Mouse (Mus musculus): ENCODE data around the gene Arl5b. TPM values are rescaled to one million over a fixed set of nuclear protein-coding genes. Genes with fewer than 3 reads are reported as not detected.

Gene Arl5b
- 10 to 100 TPM; 26.6 to 35.0 TPM for total RNA-seq (2021)
- long read RNA-seq, experiment 1, full-length matches to known transcripts, result 3 of 6 reads
- long read RNA-seq, experiment 1, partial matches to known transcripts, result 0 of 6 reads
- long read RNA-seq, experiment 1, other reads (novel, unspliced or antisense), result 3 of 6 reads
- long read RNA-seq, experiment 2, partial matches to known transcripts, result 0 of 4 reads
- long read RNA-seq, experiment 2, other reads (novel, unspliced or antisense), result 4 of 4 reads

DNA sequence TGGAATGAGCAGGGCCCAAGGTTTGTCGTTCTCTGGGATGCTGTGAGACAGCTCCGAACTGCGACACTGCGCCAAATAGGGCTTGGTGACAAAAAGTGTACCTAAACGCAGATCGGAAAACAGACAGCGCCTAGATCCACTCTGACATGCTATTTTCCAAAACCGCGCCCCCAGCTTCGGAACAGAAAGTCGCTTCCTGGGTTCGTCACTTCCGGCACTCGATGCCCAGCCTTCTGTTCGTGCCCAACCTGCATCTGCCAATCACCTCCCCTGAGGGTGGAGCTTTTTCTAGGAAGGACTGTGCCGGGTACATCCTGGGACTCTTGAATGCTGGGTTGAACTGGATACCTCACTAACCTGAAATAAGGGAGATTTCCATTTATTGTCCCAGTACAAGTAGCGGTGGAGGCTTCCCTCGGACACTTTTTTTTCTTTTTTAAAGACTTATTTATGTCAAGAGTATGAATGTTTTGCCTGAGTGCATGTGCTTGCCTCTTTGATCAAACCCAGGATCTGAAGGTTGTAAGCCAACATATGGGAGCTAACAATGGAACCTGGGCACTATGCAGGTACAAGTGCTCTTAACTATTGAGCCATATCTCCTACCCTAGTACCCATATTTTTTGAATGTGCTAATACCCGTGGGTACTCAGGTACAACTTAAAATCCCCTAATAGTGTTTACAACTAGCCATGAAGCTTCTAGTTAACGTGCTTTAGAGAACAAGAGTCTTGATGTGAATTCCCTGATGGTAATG, at the start of gene Arl5b:
Arl5b (plus strand) TSS at position 279 of the 757 bp plus-strand sequence.
- DNase-seq (ENCODE audit: low spot score in 2 of 2), result peak; percentile 94 to 95

DNA sequence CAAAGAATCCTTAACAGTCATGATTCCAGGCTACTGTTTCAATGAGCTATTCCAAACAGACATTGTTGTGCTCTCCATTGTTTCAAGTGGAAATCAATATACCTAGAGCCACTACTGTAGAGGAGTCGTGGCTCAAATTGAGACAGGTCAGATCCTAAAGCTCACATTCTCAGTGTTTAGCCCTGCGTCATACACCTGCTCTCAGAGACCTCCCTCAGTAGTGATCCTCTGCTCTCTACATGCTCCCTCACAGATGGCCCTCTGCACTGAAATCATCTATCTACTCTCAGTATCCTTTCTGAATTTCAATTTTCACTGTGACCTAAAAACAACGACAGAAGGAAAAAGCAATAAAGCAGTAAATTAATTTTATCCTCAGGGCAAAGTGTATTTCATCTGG, 41.7 kb upstream of the Arl5b start:
- no peak for DNase-seq (ENCODE audit: low spot score in 2 of 2)

DNA sequence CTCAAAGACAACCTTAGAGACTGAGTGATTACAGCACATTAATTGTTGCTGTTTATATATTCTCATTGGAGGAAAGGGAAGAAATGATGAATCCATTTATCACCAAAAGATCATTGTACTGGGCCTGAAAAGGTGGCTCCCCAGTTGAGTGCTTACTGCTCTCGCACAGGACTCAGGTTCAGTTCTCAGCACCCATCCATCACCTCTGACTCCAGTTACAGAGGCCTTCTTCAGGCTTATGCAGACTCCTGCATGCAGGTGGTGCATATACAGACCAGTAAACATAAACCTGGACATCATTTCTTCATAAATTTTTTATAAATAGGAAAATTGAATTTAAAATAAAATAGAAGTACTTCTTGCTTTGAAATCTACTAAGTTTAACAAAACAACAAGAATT, 41.1 kb upstream of the Arl5b start:
- no peak for DNase-seq (ENCODE audit: low spot score in 2 of 2)

DNA sequence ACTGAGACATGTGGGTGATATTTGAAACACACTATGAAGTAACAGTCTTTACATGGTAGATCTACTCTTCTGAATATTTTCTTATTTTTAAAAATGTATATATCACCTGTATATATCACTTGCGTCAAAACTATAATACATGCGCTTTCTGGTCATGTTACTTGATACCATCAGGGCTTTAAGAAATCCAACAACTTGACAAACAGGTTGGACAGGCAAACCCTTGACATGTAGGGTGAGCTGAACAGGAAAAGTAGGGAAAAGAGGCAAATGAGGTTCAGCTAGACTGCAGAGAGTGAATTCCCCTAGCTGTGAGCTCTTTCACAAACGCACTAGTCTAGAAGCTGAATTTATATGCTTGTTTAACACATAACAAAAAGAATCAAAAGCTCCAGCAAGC, 22.4 kb upstream of the Arl5b start:
- no peak for DNase-seq (ENCODE audit: low spot score in 2 of 2)

DNA sequence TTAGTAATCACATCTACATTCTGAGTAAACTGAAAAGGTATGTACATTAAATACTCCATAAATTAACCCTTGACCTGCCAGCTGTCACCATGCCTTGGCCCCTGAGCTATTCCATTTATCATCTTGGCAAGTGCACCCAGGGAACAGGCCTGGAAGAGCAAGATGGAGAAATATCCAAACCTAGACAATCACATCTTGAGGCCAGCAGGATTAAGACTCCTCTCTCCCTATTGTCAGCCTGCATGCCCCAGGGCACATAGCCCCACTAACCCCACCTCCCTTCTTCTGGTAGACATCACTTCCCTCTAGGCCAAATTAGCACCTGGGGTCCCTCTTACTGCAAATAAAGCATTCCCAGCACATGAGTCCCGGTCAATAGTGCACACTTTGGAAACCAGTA, 21.4 kb upstream of the Arl5b start:
- no peak for DNase-seq (ENCODE audit: low spot score in 2 of 2)

DNA sequence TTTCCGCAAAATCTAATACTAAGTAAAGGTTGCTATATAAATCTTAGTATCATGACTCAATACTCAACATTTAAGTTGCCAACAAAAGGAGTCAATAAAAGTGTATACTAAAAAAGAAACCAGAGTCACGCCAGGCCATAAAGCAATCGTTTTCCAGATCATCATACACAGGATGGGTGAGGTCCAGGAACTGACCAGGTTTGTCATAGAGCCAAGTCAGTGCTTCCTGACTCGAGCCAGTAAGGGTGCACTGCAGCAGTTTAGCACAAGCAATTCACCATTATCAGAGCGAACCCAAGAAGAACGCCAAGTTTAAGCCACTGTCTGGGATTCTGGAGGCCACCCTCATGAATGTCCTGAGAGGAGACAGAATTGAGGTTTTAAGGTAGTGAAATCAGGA, 10.5 kb upstream of the Arl5b start:
- DNase-seq (ENCODE audit: low spot score in 2 of 2), result no peak

DNA sequence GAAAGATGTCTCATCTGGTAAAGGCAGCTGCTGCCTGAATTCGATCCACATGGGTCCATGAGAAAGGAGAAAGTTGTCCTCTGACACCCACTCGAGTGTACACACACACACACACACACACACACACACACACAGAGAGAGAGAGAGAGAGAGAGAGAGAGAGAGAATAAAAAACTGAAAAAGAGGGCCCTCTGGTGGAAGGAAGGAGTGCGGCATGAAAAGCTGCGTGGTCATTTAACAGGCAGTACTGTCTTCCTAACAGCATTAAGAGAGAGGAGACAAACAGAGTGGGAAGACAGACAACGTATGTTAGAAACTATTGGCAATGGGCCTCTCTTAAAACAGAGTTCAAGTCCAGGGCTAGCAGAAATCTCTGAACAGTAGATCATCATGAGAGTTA, 8.9 kb upstream of the Arl5b start:
- no peak for DNase-seq (ENCODE audit: low spot score in 2 of 2)

DNA sequence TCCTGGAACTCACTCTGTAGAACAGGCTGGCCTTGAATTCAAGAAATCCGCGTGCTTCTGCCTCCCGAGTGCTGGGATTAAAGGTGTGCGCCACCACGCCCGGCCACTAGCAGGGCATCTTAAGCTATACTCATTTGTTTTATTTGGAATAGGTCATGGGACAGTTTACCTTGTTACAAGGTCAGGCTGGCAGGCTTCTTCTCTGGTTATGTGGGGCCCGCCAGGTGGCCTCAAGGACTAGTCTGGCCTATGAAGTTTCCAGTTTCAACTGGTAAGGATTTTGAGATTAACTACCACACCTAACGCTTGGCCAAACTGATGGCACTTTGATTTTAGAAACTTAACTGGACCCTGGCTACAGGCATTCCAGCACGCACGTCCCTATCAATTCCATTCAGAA, 5.3 kb downstream of the Arl5b start:
- DNase-seq (ENCODE audit: low spot score in 2 of 2), result no peak

DNA sequence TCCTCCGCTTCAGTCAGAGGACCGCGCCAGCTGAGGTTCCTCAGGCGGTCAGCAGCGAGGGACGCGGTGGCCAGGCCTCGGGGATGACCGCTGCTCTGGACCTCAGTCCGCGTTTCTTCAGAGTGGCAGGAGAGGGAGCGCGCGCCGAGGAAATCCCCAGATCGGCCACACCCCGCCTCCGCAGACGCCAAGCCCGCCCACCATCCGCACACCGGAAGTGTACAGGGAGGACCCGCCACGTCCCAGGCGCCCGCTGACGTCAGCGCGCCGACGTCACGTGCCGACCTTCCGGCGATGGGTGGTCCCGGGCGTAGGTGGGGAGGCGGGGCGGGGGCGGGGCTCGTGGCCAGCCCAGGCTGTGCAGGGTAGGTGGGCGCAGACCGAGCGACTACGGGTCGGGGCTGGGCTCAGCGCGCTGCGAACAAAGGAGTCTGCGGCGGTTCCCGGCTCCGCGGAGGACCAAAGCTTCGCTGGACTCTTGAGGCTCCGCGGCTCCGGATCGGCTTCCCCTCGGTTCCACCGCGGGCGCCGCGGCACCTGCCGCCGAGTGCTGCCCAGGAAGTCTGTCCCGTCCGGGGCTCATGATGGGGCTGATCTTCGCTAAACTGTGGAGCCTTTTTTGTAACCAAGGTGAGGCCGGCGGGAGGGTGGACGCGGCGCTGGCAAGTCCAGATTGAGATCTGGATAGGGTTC, 5.9 kb downstream of the Arl5b start, which contains the start of gene Nsun6:
Nsun6 (minus strand) TSS at position 125 of the 693 bp plus-strand sequence.
- DNase-seq (ENCODE audit: low spot score in 2 of 2), result peak; percentile 96 to 97

DNA sequence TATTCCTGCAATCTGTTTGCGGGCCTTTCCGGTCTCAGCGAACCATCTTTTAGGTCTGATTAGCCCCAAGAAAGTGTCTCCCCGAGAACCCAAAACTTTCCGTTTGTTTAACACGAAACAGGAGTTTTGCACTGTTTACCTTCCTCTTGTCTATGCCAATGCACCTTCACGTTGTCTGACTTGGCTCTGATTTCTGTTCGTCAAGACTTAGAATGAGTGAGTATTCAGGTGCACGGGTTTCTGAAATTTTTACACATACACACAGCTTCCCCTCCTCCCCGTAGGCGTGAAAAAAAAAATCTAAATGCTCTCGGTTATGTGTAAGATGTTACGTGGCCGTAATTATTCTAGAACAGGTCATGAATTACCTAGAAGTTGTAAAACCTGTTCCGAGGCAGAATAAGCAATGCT, 6.6 kb downstream of the Arl5b start:
- no peak for DNase-seq (ENCODE audit: low spot score in 2 of 2)

DNA sequence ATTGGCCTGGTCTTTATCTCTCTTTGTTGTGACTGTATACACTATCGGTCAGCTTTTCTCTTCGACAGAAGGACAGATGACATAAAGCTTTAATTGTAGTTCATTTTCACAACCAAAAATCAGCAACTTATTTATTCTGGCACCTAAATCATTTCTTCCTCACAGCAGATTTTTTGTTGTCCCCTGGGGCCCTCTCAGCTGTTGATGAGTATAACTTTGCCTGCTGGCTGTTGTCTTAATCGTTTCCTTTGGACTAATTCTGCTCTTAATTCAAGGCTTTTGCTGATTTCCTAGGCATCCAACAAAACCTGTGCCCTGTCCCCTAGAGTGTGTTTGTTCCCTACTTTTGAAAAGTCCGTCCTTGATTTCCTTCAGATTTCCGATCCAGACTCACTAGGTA, 9.0 kb downstream of the Arl5b start:
- no peak for DNase-seq (ENCODE audit: low spot score in 2 of 2)

DNA sequence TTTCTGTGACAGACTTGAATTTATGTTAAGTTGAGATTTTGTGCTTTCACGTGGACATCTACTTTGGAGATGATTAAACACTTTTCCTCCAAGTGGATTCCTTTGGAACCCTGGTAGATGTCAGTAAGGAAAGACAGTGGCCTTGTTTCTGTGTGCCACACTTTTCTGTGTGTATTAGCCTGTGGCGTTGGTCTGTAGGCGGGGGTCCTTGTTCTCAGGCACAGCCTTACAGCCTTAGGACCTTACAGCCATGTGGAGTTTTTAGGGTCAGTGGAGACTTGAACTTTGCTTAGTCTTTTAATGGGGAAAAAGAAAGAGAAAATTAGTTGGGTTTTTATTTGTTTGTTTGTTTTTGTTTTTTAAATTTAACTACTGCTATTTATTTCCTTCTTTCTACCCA, 11.7 kb downstream of the Arl5b start:
- no peak for DNase-seq (ENCODE audit: low spot score in 2 of 2)

DNA sequence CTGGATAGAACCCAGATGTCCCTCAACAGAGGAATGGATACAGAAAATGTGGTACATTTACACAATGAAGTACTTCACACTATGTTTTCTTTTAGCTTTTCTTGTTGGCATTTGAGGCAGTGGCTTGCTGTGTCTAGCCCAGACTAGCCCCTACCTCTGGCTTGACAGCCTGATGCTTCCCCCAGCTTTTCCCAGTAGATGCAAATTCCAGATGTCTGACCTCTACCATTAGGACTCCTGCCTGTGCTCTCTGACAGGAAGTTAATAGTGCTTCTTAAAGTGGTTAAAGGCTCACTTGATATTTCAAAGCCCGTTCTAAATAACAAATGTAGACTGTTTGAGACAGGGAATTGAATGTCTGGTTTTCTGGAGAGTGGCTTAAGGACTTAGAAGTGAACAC, 14.6 kb downstream of the Arl5b start:
- no peak for DNase-seq (ENCODE audit: low spot score in 2 of 2)

DNA sequence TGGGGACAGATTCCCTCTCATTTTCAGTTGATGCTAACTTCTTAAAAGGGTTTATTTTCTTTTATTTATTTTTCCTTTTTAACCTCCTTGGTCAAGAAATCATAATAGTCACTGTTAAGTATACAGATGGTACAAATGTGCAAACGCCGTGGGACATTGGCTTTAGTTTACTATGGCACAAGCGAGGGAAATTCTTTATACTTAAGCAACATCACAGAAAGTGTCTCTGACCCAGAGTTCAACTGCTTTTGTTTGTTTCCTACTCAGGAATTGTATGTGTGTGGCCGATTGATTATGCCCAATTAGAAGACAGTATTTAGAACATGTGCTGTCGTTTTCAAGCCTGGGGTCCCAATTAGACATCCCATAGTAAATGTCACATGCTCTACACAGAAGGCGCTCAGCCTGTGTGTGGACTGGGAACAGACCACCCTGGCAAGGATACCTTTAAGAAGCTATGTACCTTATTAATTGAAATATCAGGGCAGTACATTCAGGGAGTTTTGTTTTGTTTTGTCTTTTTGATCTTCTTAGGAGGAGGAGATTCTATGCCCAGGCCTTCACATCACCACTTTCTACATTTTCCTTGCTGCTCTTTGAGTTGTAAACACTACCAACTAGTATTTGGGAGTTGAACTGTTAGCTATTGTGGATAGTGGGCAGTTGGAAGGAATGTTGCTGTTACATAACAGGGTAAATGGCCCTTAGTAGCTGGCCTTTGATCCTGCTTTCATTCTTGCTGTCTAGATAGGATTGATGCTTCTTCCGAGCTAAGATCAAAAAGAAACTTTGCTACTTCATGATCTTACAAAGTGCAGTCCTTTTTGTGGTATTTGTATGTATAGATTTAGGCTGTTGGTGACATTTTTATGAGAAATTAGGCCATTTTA, 15.4 kb downstream of the Arl5b start:
- no peak for DNase-seq (ENCODE audit: low spot score in 2 of 2)

DNA sequence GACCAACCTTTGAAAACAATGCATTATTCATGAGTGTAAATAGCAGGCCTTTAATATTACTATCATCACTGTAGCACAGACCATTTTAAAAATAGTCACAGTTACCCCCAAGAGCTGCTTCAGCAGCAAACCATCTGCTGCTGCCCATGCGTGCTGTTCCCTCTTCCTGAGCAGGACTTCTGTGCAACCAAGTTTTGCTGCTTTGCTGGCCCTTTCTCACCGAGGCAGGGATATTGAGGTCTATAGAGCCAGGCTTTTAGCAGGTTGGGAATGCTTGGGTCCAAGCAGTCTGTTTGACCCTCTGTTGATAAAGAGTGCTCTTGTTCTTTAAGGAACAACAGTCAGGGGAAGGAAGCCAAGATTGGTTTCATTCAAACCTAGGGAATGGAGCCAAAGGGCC, 16.3 kb downstream of the Arl5b start:
- DNase-seq (ENCODE audit: low spot score in 2 of 2), result no peak

DNA sequence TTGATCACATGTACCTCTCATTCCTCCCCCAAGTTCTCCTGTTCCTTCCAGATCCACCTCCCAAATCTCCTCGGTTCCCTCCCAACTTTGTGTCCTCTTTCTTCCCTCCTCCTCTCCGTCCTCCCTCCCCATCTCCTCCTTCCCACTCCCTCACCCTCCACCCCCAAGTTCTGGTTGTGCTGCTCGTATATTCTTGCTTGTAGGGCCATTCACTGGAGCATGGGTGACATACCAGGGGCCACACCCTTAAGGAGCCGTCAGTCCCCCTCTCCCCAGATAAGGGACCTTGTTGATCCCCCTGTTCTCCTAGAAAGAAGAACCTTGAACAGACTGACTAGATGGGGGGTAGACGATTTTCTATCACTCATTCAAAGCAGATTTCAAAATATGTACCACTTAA, 17.9 kb downstream of the Arl5b start:
- DNase-seq (ENCODE audit: low spot score in 2 of 2), result no peak

DNA sequence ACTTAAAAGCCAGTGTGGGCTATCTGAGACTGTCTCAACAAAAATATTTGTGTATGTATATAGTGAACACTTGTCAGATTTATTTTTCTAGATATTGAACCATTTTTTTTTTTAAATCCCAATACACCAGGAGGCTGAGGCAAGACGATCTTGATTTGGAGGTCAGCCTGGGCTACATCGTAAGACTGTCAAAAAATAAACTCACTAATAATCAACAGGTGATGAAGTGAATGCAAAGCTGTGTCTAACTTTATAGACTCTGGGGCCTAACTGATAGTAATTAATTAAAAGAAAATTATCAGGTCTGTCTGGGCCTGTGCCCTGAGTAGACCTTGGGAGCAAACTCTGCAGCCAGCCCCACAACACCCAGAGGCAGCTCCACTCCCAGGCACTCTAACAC, 34.5 kb downstream of the Arl5b start:
- no peak for DNase-seq (ENCODE audit: low spot score in 2 of 2)

DNA sequence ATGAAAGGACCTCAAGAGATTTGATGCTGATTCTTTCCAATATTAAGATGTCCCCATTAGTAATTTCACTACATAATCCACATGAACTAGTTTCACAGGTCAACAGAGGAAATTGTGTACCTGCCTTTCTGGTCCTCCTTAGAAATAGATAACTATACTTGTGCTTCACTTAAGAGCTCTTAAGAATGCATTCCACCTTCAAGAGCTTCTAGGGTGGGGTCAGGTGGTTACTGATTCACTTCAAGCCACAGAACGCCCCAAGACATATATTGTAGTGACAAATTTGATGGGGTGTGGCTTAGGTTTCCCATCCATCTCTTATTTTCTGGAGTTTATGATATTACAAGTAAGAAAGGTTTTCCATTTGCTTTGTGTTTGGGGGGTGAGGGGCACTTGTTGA, 38.1 kb downstream of the Arl5b start:
- no peak for DNase-seq (ENCODE audit: low spot score in 2 of 2)

DNA sequence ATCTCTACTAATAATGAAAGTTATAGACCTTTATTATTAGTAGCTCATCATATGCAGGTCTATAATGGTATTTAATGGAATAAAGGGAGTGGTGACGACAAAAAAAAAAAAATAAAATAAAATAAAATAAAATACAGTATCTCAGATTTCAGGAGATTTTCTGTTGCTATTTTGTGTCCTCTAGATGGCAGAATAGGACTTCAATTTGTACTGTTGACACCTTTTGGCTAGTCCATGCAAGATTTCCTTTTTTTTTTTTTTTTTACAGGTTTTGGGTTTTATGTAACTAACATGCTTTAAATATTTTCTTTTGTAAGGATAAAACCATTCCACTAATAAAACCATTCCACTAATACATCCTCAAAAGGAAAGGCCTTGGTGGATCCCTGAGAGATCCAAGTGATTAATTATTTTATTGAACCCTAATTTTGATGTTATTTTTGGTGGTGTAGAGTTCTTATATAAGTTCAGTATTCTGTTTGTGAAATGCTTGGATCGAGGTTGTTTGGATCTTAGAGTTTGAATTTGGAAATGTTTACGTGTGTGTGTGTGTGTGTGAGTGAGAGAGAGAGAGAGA, 47.4 kb downstream of the Arl5b start:
- no peak for DNase-seq (ENCODE audit: low spot score in 2 of 2)

DNA sequence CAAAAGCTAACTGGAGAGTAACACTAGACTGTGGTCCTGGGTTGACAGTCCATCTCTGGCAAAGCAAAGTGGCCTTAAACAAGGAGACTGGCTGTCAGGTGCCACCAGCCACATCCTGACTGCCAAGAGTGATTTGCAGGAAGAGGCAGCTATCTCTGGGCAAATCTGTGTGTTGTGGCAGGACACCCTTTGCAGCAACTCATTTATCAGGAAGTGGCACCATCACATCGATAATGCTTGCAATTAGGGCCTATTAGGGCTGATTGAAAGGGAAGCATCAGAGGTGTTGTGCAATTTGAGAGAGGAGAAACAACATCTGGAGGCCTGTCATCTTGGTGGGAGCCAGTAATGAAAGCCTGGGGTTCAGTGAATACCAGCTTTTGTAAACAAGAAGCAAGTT, 55.2 kb downstream of the Arl5b start:
- no peak for DNase-seq (ENCODE audit: low spot score in 2 of 2)

DNA sequence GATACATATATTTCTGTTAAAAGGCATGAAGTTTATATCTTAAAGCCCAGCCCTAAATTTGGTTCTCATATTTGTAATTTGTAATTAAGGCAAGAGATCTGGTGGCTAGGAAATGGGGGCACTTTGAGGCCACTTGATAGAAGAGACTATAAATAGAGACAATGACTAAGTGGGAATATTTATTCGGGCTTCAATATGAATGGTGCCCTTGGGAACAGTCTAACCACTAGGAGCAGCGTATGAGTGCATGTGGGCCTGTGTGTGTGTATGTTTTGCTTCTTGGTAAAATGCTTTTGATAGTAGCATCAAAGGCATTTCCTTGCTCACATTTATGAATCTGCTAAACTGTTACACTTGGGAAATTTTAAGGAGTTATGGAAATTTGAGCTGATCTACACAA, 62.1 kb downstream of the Arl5b start:
- no peak for DNase-seq (ENCODE audit: low spot score in 2 of 2)

Data from left cerebral cortex, adult 18-20 months (tissue).